Mouse (Mus musculus): ENCODE results near the gene Mafk.
A peak's percentile ranks its signal among the peaks of the same experiment; 100 is the strongest.

GRCm38 (mm10) chr5:139818801-139819200 lies 27.5 kb downstream of the Mafk start:
- TF ChIP-seq CTCF (IDR thresholded peaks at IDR 0.05; ENCODE audit: low read depth) (peak; percentile 81), EP300 (optimal IDR thresholded peaks at IDR 0.05) (no peak)

Measured in stomach, postnatal 0 days (tissue).